Mouse (Mus musculus): ENCODE data around the gene Oaf.

Oaf gene

DNA sequence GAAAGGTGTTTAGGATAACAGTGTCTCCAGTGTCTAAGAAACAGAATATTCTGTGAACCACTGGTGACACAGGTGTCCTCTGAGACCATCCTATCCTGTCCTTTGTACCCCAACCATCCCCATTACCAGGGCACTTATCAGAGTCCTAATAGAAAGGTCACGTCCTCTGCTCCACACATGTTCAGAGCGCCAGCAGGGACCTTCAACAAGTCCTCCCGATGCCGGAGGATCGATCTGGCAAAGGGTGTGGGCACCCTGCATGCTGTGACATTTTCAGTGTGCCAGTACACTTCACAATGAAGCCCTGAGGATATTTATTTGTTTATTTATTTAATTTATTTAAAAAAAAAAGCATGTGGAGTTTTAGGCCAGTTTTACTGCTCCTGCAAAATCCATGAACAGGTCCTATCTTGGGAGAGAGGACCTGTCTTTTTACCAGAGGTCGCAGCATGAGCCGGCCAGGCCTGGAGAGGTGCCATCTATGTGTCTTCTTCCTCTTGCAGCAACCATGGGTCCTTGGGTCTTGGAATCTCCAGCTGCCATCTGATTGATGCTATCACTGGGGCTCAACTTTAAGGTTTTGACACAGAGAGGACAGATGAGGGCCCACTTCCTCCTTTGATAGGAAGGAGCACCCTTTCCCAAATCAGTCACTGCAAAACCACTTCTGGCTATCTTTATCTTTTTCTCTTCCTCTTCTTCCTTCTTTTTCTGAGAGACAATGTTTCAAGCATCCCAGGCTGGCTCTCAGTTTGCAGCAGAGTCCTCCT, 6.3 kb upstream of the Oaf start:
- DNase-seq (ENCODE audit: extremely low spot score, low read depth, low spot score) = no peak

DNA sequence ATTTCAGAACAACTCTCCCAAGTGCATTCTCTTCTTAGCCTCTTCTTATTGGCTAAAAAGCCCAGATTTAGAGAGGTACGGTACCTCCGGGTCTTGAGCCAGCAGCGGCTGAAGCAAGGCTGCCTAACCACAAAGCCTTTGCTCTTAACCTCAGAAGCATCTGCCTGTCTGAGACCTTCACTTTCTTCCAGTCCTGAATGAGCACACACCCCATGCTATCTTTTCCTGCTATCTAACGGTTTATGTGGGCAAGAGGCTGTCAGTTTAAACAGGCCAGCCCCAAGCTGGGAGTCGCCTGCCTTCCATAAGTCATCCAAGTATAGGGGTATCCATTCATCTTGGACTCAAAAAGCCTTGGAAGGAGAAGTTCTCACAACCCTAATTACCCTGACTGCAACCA, 2.7 kb upstream of the Oaf start:
- no peak for DNase-seq (ENCODE audit: extremely low spot score, low read depth, low spot score)

DNA sequence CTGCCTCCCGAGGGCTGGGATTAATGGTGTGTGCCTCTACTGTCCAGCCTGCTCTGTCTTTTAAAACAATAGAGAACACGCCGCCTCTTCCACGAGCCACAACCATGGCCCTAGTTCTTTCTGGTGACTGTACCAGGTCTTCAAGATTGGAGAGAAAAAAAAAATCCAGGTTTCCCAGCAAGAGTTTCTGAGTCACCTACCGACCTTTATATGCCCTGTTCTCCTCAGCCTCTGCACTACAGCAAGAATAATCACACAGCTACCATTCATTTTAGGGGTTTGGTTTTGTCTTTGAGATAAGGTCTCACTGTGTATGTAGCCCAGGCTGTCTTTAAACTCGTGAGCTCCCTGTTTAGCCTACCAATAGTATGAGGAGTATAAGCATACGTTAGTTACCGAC, 2.3 kb upstream of the Oaf start:
- DNase-seq (ENCODE audit: extremely low spot score, low read depth, low spot score) = no peak

DNA sequence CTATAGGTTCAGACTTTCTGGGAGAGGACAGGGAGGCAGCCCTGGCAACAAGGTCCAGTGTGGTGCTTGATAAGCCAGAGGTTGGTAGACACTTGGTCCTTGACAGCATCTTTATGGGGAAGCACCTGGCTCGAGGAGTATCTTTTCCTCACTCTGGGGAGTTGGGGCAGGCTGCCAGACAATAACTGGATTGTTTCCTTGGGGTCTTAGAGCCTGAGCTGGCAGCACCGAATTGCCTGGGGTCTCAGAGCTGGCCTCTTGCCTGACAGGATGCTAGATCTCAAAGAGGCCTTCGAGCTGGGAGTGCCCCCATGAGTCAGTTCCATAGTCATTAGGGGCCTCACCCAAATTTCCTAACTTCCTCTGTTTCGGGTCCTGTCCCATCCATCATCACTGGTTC, 1.6 kb upstream of the Oaf start:
- no peak for DNase-seq (ENCODE audit: extremely low spot score, low read depth, low spot score)

DNA sequence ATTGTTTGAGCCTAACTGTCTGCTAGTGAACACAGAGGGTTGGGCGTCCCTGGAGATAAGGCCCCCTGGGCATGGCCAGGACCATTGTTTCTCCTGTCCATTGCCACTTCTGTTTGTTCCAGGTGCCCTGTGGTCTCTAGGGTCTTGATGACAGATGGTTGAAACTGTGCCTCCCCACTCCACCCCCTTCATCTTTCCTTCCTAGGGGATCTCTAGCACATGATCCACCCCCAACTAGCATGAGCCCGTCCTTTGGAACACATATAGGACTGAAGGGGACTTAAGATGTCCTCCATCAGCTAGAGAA, 836 bp upstream of the Oaf start:
- DNase-seq (ENCODE audit: extremely low spot score, low read depth, low spot score) = no peak

DNA sequence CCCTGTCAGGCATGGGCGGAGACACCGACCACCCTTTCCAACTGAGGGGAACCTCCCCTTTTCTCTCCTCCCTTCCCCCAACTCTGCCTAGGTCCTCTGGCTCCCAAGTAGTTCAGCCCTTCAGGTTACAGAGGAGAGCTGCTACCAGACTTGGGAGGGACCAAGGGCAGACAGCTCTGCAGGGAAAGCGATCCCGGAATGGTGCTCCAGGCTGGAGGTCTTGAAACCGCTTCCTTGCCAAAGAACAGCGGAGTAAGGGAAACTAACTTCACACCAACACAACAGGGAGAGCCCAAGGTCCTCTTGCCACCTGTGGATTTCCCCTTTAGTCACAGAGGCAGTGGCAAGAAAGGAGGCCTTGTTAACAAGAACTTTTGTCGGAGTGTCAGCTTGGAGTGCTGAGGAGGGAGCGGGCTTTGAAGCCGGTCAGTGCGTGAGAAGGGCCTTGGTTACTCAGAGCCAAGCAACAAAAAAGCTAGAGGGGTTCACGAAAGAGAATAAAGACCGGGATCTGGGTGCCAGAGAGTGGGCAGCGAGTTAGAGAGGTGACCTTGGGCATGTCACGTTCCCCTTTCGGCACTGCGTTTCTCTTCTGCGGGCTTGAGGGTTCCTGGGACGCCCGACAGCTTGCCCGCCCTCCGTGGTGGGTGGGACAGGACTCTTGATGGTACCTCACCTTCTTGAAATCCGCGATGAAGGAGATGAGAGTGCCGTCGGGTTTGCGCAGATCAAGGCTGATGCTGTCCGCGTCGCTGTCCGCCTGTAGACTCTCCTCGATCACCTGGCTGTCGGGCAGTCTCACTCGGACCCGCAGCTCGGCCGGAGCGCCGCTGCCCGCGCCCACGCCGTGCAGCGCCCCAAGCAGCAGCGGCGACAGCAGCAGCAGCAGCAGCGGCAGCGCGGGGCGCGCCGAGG, 823 bp downstream of the Oaf start:
- DNase-seq (ENCODE audit: extremely low spot score, low read depth, low spot score) = no peak

DNA sequence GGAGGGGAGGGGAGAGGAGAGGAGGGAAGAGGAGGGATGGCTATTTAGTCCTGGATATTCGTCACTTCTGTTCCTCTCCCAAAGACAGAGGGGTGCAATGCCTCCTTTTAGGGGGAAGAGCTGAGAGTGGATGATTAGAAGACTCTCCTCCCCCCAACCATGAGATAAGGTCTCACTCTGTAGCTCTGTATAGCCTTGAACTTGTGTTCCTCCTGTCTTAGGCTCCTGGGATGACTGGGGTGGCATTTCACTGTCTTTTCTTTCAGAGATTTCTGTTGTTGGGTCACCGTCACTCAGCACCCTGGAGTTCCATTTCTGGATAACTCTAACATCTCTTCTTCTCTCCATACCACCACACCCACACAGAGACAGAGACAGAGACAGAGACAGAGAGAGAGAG, 1.5 kb downstream of the Oaf start:
- no peak for DNase-seq (ENCODE audit: extremely low spot score, low read depth, low spot score)

DNA sequence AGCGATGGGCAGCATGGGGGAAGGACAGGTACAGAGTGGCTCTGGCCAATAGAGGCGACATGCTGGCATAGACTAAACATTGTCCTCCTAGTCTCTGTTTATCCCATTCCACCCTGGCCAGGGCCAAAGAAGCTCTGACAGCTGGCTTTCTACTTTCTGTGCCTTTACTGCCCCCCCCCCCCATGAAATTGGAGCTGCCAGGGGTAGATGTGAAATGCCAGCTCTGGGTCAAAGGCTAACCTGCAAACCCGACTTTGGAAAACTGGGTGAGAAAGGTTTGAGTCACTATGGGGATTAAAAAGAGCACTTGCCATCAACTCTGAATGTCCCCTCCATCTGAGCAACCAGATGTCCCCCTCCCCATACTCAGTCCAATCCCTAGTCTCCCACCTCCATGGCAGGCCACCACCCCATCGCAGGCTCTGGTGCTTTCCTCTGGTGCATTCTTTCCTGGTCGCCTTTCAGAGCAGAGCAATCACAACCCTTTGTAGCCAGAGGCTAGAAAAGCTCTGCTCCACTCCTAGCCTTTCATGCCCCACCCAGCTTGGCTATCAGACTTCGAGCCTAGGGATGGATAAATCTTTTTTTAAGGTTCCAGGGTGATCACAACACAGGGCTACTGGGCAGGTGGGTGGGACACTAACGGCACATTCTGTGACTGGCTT, 2.5 kb downstream of the Oaf start:
- DNase-seq (ENCODE audit: extremely low spot score, low read depth, low spot score) = no peak

DNA sequence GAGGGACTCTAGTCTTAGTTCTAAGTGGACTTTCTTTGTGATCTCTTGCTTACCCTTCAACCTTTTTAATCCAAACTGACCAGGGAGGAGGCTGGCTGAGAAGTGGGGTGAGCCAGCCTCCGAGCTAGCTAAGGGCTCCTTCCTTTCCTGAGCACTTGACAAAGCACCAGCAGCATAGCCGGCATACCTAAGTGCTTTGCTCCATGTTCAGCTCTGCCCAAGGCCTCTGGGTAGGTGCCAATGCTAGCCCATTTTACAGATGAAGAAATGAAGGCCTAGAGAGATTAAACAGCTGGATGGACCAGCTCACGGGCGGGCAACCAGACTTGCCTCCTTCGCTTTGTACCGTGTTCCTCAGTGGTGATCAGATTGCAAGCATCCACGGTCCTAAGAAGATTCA, 3.1 kb downstream of the Oaf start:
- DNase-seq (ENCODE audit: extremely low spot score, low read depth, low spot score) = no peak

DNA sequence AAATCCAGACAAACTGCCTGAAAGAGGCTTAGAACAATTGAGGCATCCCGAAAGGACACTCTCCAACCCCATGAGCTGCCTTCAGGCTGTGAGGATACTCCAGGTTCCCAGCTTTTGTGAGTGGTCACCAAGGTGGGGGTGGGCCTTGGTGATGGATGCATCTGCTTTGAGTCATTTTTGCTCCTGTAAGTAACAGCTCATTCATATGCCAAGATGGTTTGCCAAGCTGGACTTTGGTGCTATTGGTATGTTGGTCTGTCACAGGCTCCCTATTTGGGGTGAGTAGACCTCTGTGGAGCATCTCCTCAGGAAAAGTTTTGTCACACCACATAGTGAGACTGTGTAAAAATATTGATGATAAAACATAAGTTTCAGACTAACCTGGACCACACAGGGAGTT, 3.6 kb downstream of the Oaf start:
- no peak for DNase-seq (ENCODE audit: extremely low spot score, low read depth, low spot score)

DNA sequence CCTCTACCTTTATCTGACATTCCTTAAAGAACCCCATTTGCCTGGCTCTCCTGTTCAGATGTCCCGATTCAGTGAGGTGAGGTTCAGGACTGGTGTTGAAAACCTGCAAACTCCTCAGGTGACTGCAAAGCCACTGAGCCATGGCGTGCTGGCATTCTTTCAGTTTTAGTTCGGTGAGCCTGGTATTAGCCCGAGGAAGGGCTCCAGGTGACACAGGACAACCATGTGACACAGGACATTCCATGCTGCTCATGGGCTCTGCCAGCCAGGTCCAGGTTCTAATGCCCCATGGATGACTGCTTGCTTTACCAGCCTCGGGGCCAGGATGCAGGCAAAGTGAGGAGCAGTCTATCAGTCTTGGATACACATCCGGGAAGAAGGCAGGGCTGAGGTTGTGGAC, 4.4 kb downstream of the Oaf start:
- DNase-seq (ENCODE audit: extremely low spot score, low read depth, low spot score) = no peak

DNA sequence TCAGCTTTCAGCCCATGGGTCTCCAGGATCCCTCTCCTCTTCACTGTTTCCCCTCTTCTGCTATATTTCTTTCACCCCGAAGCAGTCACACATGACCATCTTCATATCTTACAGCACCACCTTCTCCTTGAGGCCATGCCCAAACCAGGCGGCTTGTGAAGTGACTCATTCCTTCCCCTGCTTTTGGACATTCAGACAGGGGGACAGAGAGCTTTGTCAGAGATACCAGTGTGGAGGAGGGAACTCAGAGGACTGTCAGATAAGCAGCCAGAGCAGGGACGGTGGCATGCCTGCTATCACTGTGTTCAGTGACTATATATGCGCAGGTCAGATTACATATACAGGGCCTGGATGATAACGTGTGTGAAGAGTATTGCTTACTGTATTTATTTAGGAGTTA, 5.2 kb downstream of the Oaf start:
- no peak for DNase-seq (ENCODE audit: extremely low spot score, low read depth, low spot score)

DNA sequence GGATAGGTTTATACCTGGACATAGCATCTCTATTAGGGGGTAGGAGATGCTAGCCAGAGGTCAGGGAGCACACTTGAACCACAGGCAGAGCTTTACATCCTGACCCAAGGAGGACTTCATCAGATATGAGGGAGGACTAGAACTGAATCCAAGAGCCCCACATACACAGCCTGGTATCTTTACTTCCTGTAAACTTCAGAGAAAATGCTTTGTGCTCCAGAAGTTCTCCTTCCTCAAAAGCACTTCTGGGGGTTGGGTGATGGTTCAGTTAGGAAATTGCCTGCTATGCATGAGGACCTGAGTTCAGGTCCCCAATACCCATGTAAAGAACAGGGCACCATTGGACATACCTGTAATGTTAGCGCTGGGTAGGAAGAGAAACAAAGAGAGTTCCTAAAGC, 6.2 kb downstream of the Oaf start:
- DNase-seq (ENCODE audit: extremely low spot score, low read depth, low spot score) = no peak

DNA sequence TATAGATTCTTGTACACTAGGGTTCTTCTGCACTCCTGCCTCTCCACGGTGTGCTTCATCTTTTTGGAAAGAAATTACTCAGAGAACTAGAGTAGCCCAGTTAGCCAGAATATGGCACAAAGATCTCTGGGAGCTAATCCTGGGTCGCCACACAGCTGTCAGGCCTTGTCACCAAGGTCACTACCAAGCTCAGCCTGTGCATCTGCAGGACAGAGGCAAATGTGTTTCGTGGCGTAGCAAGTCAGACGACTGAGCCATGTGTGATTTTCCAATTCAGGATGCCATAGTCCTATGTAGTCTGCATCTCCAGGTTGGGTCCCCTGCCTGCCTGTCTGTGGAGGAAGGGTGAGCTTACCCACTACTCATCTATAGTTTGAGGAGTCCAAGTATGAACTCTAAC, 6.7 kb downstream of the Oaf start:
- DNase-seq (ENCODE audit: extremely low spot score, low read depth, low spot score) = no peak

DNA sequence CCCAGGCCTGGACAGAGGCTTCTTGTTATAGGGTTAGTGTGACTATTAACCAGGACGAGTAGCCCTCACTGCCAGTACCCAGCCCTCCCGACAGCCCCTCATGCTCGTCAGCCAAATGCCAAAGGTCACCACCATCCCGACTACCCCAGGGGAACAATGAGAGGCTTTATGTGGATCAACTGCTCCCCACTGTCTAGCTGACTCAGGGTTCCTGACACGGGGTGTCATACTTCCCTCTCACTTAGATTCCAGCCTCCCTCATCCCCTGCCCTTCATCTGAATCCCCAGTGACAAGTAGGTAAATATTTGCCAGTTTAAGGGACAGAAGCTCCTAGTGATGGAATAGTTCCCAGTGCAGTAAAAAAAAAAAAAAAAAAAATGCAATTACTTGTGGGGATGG, 7.4 kb downstream of the Oaf start:
- DNase-seq (ENCODE audit: extremely low spot score, low read depth, low spot score) = no peak

DNA sequence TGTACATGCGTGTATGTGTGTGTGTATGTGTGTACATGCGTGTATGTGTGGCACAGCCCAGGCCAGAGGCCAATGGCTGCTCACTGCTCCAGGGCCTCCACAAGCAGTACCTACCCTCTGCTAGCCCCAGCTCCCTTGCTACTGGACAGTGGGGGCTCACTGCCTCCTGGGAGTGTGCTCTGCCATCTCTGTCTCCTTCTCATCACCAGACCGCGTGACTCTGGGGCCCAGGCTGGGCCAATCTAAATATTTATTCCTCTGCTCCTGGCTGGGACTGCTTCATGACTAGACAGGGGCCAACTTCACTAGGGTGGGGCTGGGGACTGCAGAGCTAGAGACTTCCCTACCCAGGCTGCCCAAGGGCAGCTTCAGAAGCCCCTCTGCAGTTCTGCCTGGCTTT, 7.9 kb downstream of the Oaf start:
- no peak for DNase-seq (ENCODE audit: extremely low spot score, low read depth, low spot score)

DNA sequence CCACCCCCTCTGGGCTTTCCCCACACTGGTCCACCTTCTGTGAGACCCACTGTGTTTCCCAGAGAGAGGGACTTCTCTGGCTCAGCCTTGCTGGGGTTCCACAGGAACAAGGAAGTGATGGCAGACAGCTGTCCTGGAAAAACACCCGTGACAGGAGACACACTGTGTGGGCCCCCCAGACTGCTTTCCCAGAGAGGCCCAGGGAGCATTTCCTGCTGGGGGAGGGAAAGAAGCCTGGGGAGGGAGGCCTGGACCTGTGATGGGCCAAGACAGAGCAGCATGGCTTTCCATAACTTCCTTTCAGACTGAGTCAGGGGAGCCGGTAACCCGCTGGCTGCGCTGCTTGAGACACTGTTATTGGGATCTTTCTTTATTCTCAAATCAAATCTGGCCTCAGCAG, 8.8 kb downstream of the Oaf start:
- no peak for DNase-seq (ENCODE audit: extremely low spot score, low read depth, low spot score)

DNA sequence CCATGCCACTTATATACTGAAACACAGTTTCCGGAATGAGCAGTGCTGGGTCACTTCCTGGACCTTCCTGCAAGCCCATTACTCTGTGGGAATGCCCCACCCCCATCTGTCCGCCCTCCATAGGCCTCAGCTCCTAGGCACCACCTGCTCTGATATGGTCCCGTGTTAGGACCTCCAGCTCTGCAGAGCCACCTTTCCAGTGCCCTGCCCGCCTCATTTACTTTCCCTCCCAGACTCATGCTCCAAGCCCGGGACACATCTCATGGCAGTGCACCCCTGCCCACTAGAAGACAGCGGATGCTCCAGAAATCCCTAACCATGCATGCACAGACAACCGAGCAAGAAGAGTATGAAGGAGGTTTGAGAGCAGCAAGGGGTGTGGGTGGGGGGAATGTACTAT, 9.7 kb downstream of the Oaf start:
- DNase-seq (ENCODE audit: extremely low spot score, low read depth, low spot score) = no peak

DNA sequence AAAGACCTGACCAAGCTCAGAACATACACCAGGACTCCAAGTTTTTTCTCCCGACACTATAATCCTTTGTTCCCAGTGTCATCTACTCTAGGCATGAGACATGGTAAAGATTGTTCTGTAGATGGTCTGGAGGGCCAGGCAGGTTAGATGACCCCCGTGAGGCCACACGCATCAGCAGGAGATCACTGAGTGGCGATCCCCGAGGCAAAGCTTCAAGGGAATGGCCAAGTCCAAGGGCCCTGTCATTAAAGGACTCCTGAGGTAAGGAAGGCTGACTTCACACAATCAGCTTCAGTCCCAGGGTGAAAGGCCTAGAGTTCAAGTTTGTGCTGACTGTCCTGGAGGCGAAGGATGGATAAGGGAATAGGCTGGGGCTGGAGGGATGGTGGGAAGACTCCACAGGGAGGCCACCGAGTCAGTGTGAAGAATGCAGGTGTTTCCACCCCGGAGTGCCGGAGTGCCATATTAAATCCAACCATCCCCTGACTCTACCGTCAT, 10.3 kb downstream of the Oaf start:
- DNase-seq (ENCODE audit: extremely low spot score, low read depth, low spot score) = no peak

DNA sequence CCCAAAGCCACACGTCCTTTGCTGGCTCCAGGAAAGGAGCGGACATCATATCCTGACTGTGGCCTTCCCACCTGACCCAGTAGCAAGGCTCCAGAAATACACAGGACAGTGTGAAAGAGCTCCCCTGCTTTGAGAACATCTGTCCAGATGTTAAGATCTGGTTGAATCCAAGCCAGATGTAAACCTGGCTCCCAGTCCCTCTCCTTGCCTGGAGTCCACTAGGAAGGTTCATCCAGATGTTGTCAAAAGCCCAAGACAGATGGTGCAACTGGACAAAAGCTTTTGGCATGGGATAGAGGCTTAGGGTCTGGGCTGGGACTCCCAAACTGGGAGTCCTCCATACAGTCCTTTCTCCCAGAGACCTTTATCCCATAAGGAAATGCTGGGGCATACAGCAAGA, 11.0 kb downstream of the Oaf start:
- DNase-seq (ENCODE audit: extremely low spot score, low read depth, low spot score) = no peak

DNA sequence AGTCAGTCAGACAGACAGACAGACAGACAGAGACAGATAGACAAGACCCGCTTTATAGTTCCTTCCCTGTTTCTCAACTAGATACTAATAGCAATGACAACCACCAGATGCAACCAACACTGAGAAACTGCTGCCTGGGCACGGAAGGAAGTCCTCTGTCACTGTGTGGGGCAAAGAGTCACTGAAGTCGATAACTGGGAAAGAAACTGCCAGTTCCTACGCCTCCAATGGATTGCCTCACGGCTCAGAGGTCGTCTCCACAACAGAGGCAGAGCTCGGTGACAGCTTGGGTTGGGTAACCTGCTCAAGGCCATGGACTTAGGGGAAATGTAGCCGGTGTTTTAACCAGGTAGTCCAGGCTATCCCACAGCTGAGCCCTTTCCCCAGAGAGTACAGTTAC, 12.1 kb downstream of the Oaf start:
- DNase-seq (ENCODE audit: extremely low spot score, low read depth, low spot score) = no peak

DNA sequence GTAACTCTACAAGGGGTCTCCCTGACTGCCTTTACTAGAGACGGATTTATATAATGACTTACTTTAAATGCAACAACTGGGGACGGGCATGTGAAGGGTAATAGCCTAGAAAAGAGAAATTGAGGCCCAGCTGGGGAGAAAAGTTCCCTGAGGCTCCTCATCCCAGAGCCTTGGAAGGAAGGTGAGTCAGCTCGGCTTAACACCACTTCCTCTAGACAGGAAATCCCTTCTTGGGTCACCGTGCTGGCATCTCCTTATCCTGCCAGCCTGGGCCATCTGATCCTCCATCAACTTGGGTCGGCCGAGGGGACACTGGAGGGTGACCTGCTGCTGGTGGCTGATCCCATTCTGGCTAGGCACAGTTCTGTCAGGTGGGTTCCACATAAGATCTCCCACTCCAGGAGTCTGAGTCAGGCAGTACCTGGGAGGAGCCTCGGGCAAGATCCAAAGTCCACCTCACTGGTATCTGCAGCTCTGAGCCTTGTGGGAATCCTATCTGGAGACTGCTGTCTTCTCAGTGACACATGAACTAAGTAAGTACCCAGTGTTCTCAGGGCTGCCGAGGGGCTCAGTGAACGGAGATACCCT, 13.0 kb downstream of the Oaf start:
- no peak for DNase-seq (ENCODE audit: extremely low spot score, low read depth, low spot score)
